Mouse (Mus musculus): ENCODE measurements around the gene Emid1.

DNA sequence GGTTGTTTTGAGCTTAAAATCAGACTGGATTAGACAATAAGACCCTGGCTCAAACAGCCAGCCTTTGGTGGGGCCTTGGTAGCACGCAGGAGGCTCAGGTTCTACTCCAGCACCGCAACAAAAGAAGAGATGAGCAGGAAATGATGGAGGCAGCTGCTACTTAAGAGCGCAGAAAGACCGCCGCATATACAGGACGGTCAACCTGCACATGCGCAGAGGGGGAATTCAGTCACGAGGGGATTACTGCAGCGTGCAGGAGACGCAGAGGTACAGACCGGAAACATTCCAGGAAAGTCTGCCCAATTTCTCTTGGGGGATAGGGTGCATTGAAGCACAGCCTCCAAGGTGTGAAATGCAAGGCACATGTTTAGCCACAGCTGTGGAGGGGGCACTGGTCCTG is 6.0 kb upstream of the Emid1 start:
- TF ChIP-seq POLR2A (IDR thresholded peaks at IDR 0.05; ENCODE audit: low read depth, low read length) (no peak), CTCF (IDR thresholded peaks at IDR 0.05; ENCODE audit: extremely low read depth, insufficient read depth, insufficient read length, insufficient replicate concordance) (no peak)

All from spleen, adult 2 months (tissue).